Mouse (Mus musculus): ENCODE data around the gene 1110032F04Rik. TPM values are rescaled to one million over a fixed set of nuclear protein-coding genes. Genes with fewer than 3 reads are reported as not detected.

The 1110032F04Rik gene
- polyA plus RNA-seq, 1 experiment from 2014 or later = 1.4 TPM

- Histone ChIP-seq H3K27ac (replicated peaks; ENCODE audit: low read depth, low read length) (no peak overlapping the region), H3K36me3 (replicated peaks; ENCODE audit: control insufficient read depth, insufficient read depth, low read depth, low read length) (no peaks in the 10 kb centered on the region), H3K9me3 (replicated peaks; ENCODE audit: control insufficient read depth, low read length) (no peaks in the 10 kb centered on the region), H3K4me3 (ENCODE audit: low read depth, low read length) (no peak overlapping the region), H3K27me3 (ENCODE audit: control insufficient read depth, insufficient read depth, low read length) (no peaks in the 10 kb centered on the region), H3K4me2 (ENCODE audit: low read depth, low read length) (no peak overlapping the region), H3K4me1 (ENCODE audit: control insufficient read depth, insufficient read depth, low read length) (no peaks in the 10 kb centered on the region), H3K9ac (replicated peaks; ENCODE audit: low read length) (no peak overlapping the region)
- no peak for DNase-seq (ENCODE audit: low spot score)
- peak; percentile 70; the same call in 1 of the 2 replicates for ATAC-seq (replicated peaks; ENCODE audit: insufficient number of reproducible peaks, low FRiP score, low TSS enrichment, low read depth)
- 68% methylated on average over 6 of the region's 6 CpGs for WGBS
Observed at GRCm38 (mm10) chr3:68836857-68837499, 32.4 kb upstream of the 1110032F04Rik start.

DNA sequence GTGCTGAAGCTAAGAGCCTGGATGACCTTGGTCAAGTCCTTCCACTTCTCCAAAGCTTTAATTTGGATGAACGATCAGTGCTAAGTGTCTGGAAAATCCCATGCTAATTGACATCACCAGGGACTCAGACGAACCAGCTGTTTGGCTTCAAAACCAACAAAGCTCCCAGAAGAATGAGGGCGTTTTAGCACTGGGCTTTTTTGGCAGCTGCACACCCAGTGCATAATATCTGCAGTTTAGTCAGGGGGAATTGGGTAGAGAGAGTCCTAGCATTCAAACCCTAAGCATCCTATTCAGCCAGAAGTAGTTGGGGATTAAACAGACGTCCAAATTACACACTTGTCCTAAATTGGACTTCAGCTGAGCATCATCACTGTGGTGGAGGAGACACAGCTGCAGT, 29.2 kb upstream of the 1110032F04Rik start:
- ATAC-seq (replicated peaks; ENCODE audit: insufficient number of reproducible peaks, low FRiP score, low TSS enrichment, low read depth) (no peak), DNase-seq (ENCODE audit: low spot score) (no peak)
- H3K9me3 ChIP-seq (replicated peaks; ENCODE audit: control insufficient read depth, low read length) = no peaks in the 10 kb centered on the region
- no peaks in the 10 kb centered on the region for H3K4me1 ChIP-seq (ENCODE audit: control insufficient read depth, insufficient read depth, low read length)
- H3K9ac ChIP-seq (replicated peaks; ENCODE audit: low read length) = no peak overlapping the region
- H3K36me3 ChIP-seq (replicated peaks; ENCODE audit: control insufficient read depth, insufficient read depth, low read depth, low read length) = no peaks in the 10 kb centered on the region
- WGBS = 66% methylated on average over 4 of the region's 4 CpGs
- H3K27me3 ChIP-seq (ENCODE audit: control insufficient read depth, insufficient read depth, low read length) = no peaks in the 10 kb centered on the region
- no peak overlapping the region for H3K4me2 ChIP-seq (ENCODE audit: low read depth, low read length)
- H3K27ac ChIP-seq (replicated peaks; ENCODE audit: low read depth, low read length) = no peak overlapping the region
- H3K4me3 ChIP-seq (ENCODE audit: low read depth, low read length) = no peak overlapping the region

DNA sequence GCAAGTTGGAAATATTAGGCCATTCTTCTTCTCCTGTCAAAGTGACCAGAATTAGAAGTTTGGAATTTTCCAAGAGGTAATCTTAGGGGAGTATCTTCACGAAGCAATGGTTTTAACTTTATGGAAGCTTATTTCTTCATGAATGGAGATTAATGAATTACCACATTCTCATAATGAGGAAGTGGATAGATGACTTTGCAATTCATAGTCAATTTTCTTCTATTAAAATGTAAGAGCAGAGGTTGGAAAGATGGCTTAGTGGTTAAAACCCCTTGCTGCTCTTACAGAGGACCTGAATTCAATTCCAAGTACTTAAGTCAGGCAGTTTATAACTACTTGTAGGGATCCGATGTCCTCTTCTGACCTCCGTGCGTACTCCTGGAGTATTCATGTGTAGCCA, 25.4 kb upstream of the 1110032F04Rik start:
- H3K4me2 ChIP-seq (ENCODE audit: low read depth, low read length) = no peak overlapping the region
- H3K27me3 ChIP-seq (ENCODE audit: control insufficient read depth, insufficient read depth, low read length) = no peaks in the 10 kb centered on the region
- no peak overlapping the region for H3K9ac ChIP-seq (replicated peaks; ENCODE audit: low read length)
- WGBS = 97% methylated on average over 4 of the region's 4 CpGs
- H3K9me3 ChIP-seq (replicated peaks; ENCODE audit: control insufficient read depth, low read length) = no peaks in the 10 kb centered on the region
- no peak overlapping the region for H3K4me3 ChIP-seq (ENCODE audit: low read depth, low read length)
- no peak for DNase-seq (ENCODE audit: low spot score)
- H3K36me3 ChIP-seq (replicated peaks; ENCODE audit: control insufficient read depth, insufficient read depth, low read depth, low read length) = no peaks in the 10 kb centered on the region
- no peak for ATAC-seq (replicated peaks; ENCODE audit: insufficient number of reproducible peaks, low FRiP score, low TSS enrichment, low read depth)
- no peaks in the 10 kb centered on the region for H3K4me1 ChIP-seq (ENCODE audit: control insufficient read depth, insufficient read depth, low read length)
- H3K27ac ChIP-seq (replicated peaks; ENCODE audit: low read depth, low read length) = no peak overlapping the region

DNA sequence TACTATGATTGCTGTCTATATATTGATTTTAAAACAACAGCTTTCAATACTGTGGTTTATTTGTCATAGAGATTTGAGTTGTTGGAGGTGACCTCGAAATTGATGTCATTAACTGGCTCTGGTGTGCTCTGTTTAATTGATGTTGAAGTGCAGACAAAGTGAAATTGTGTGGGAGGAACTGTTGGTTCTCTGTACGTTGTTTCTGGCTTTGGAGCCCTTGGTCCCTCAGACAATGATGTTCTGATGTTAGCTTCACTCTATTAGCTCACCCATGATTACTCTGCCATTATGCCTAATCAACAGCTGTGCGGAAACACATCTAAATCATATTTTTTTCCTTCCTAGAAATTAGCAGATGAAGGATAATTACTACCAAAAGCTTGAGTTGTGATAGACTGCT, 21.1 kb upstream of the 1110032F04Rik start:
- Histone ChIP-seq H3K4me1 (ENCODE audit: control insufficient read depth, insufficient read depth, low read length) (no peaks in the 10 kb centered on the region), H3K27ac (replicated peaks; ENCODE audit: low read depth, low read length) (no peak overlapping the region), H3K4me3 (ENCODE audit: low read depth, low read length) (no peak overlapping the region), H3K9me3 (replicated peaks; ENCODE audit: control insufficient read depth, low read length) (no peaks in the 10 kb centered on the region), H3K36me3 (replicated peaks; ENCODE audit: control insufficient read depth, insufficient read depth, low read depth, low read length) (no peaks in the 10 kb centered on the region), H3K4me2 (ENCODE audit: low read depth, low read length) (no peak overlapping the region), H3K9ac (replicated peaks; ENCODE audit: low read length) (no peak overlapping the region), H3K27me3 (ENCODE audit: control insufficient read depth, insufficient read depth, low read length) (no peaks in the 10 kb centered on the region)
- no peak for ATAC-seq (replicated peaks; ENCODE audit: insufficient number of reproducible peaks, low FRiP score, low TSS enrichment, low read depth)
- WGBS = 64% methylated on average over 3 of the region's 3 CpGs
- DNase-seq (ENCODE audit: low spot score) = no peak

DNA sequence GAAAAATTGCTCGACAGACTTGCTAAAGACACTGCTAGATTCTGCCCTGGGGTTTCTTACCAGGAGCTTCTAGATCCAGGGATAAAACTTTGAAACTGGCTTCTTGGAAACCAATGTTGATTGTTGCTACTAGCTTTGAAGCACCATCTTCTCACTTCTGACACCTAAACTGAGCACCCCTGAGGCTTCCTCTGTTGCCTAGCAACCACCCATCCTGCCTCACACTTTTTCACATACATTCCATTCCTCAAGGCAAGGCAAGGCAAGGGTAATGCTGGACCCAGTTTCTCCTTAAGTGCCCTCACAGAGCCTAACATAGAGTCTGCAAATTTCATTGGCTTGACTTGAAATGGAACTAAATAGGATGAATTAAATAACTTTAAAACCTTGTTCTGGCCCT, 17.0 kb upstream of the 1110032F04Rik start:
- no peak for DNase-seq (ENCODE audit: low spot score)

DNA sequence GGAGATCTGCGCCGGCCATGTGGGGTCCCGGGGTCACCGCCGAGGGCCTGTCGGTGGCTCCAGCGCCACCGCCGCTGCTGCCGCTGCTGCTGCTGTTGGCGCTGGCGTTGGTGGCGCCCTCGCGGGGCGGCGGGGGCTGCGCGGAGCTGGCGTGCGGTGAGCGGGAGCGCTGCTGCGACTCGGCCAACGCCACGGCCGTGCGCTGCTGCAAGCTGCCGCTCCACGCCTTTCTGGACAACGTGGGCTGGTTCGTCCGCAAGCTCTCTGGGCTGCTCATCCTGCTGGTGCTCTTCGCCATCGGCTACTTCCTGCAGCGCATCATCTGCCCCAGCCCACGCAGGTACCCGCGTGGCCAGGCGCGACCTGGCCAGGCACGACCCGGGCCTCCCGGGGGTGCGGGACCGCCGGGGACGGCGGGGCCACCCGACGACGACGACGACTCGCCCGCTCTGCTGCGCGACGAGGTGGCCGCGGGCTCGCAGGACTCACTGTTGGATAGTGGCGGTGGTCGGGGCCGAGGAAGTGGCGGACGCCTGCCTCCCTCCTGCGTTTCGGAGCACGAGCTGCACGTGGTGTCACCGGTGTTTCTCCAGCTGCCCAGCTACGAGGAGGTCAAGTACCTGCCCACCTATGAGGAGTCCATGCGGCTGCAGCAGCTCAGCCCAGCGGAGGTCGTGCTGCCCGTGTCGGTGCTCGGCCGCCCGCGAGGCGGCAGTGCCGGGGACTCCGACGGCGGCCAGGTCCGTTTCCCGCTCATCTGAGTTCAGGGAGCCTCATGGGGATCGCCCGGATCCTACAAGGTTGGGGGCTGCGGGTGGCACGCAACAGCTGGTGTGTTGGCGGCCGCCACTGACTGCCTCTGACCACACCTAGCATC, 543 bp downstream of the 1110032F04Rik start:
- peak; percentile 58 for DNase-seq (ENCODE audit: low spot score)
- Histone ChIP-seq H3K27me3 (ENCODE audit: control insufficient read depth, insufficient read depth, low read length) (peaks cover 11% of the 10 kb centered on the region), H3K27ac (replicated peaks; ENCODE audit: low read depth, low read length) (no peak overlapping the region), H3K4me3 (ENCODE audit: low read depth, low read length) (peak overlapping the region; percentile 64), H3K9ac (replicated peaks; ENCODE audit: low read length) (peak overlapping the region; percentile 61), H3K9me3 (replicated peaks; ENCODE audit: control insufficient read depth, low read length) (no peaks in the 10 kb centered on the region), H3K4me2 (ENCODE audit: low read depth, low read length) (peak overlapping the region; percentile 99), H3K4me1 (ENCODE audit: control insufficient read depth, insufficient read depth, low read length) (peaks cover 5% of the 10 kb centered on the region; the same call in 1 of the 2 replicates), H3K36me3 (replicated peaks; ENCODE audit: control insufficient read depth, insufficient read depth, low read depth, low read length) (no peaks in the 10 kb centered on the region)
- under 1% methylated on average over 76 of the region's 96 CpGs for WGBS
- ATAC-seq (replicated peaks; ENCODE audit: insufficient number of reproducible peaks, low FRiP score, low TSS enrichment, low read depth) = peak; percentile 75

More for the DNA sequence above, 17.0 kb upstream of the 1110032F04Rik start:
- Histone ChIP-seq H3K27me3 (ENCODE audit: control insufficient read depth, insufficient read depth, low read length) (no peaks in the 10 kb centered on the region), H3K4me1 (ENCODE audit: control insufficient read depth, insufficient read depth, low read length) (no peaks in the 10 kb centered on the region), H3K4me2 (ENCODE audit: low read depth, low read length) (no peak overlapping the region), H3K9me3 (replicated peaks; ENCODE audit: control insufficient read depth, low read length) (no peaks in the 10 kb centered on the region), H3K36me3 (replicated peaks; ENCODE audit: control insufficient read depth, insufficient read depth, low read depth, low read length) (no peaks in the 10 kb centered on the region), H3K4me3 (ENCODE audit: low read depth, low read length) (no peak overlapping the region), H3K27ac (replicated peaks; ENCODE audit: low read depth, low read length) (no peak overlapping the region), H3K9ac (replicated peaks; ENCODE audit: low read length) (no peak overlapping the region)
- ATAC-seq (replicated peaks; ENCODE audit: insufficient number of reproducible peaks, low FRiP score, low TSS enrichment, low read depth) = no peak
- WGBS = 87% methylated on average over 1 of the region's 1 CpGs

- H3K4me2 ChIP-seq (ENCODE audit: low read depth, low read length) = peak overlapping the region; percentile 99
- peaks cover 11% of the 10 kb centered on the region for H3K27me3 ChIP-seq (ENCODE audit: control insufficient read depth, insufficient read depth, low read length)
- no peaks in the 10 kb centered on the region for H3K9me3 ChIP-seq (replicated peaks; ENCODE audit: control insufficient read depth, low read length)
- 1% methylated on average over 15 of the region's 15 CpGs for WGBS
- DNase-seq (ENCODE audit: low spot score) (no peak), ATAC-seq (replicated peaks; ENCODE audit: insufficient number of reproducible peaks, low FRiP score, low TSS enrichment, low read depth) (no peak; the same call in 1 of the 2 replicates)
- no peaks in the 10 kb centered on the region for H3K36me3 ChIP-seq (replicated peaks; ENCODE audit: control insufficient read depth, insufficient read depth, low read depth, low read length)
- no peak overlapping the region for H3K27ac ChIP-seq (replicated peaks; ENCODE audit: low read depth, low read length)
- H3K4me3 ChIP-seq (ENCODE audit: low read depth, low read length) = peak overlapping the region; percentile 64
- peak overlapping the region; percentile 61; the same call in 1 of the 2 replicates for H3K9ac ChIP-seq (replicated peaks; ENCODE audit: low read length)
- H3K4me1 ChIP-seq (ENCODE audit: control insufficient read depth, insufficient read depth, low read length) = peaks cover 5% of the 10 kb centered on the region; the same call in 1 of the 2 replicates
Observed at GRCm38 (mm10) chr3:68870568-68870950, 1.2 kb downstream of the 1110032F04Rik start.

DNA sequence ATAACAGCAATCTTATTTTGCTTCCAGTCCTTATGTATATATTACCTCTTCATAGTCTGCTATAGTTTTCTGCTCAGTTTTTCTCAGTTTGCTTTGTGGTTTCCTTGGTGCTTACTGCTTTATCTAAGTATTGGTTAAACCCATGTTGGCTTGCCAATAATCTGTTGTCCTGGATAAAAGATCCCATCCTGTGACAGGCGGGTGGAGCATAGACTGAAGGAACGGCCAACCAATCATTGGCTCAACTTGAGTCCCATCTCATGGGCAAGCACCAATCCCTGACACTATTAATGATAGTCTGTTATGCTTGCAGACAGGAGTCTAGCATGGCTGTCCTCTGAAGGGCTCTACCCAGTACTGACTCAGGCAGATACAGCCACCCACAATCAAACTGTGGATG, 4.7 kb downstream of the 1110032F04Rik start:
- no peak overlapping the region for H3K4me3 ChIP-seq (ENCODE audit: low read depth, low read length)
- ATAC-seq (replicated peaks; ENCODE audit: insufficient number of reproducible peaks, low FRiP score, low TSS enrichment, low read depth) (no peak), DNase-seq (ENCODE audit: low spot score) (no peak)
- no peaks in the 10 kb centered on the region for H3K36me3 ChIP-seq (replicated peaks; ENCODE audit: control insufficient read depth, insufficient read depth, low read depth, low read length)
- H3K4me1 ChIP-seq (ENCODE audit: control insufficient read depth, insufficient read depth, low read length) = peaks cover 5% of the 10 kb centered on the region; the same call in 1 of the 2 replicates
- H3K9me3 ChIP-seq (replicated peaks; ENCODE audit: control insufficient read depth, low read length) = no peaks in the 10 kb centered on the region
- H3K4me2 ChIP-seq (ENCODE audit: low read depth, low read length) = no peak overlapping the region
- 82% methylated on average over 2 of the region's 2 CpGs for WGBS
- H3K9ac ChIP-seq (replicated peaks; ENCODE audit: low read length) = no peak overlapping the region
- no peak overlapping the region for H3K27ac ChIP-seq (replicated peaks; ENCODE audit: low read depth, low read length)
- peaks cover 6% of the 10 kb centered on the region for H3K27me3 ChIP-seq (ENCODE audit: control insufficient read depth, insufficient read depth, low read length)

Data from embryonic facial prominence, embryonic 11.5 days (tissue).